Comparison of ENCODE assay signal across 21 mouse cellular contexts in genomic region chr4:63696921-63697320, GRCm38 (mm10). TPM values are rescaled to one million over a fixed set of nuclear protein-coding genes. Genes with fewer than 3 reads are reported as not detected.
"Had no signal": no experiment of that assay in that cellular context is flagged by ENCODE, and none has a peak within 500 bp of the region (broad histone marks: within the 10 kb centered on the region; RNA-seq: fewer than 3 reads in every experiment).

No protein-coding gene starts in this region.

- H3K36me3 ChIP-seq: intestine, embryonic 15.5 days; limb, embryonic 12.5 days; limb, embryonic 15.5 days; midbrain, embryonic 12.5 days; neural tube, embryonic 13.5 days had no signal

- DNase-seq: kidney, adult 18-20 months; left cerebral cortex, postnatal 4 days; liver, postnatal 0 days; lung, postnatal 4 days; thymus, adult 18-20 months; thymus, postnatal 36 days had no signal

- H3K4me1 ChIP-seq: limb, embryonic 12.5 days; limb, embryonic 15.5 days; midbrain, embryonic 12.5 days; neural tube, embryonic 13.5 days had no signal

- H3K9ac ChIP-seq: intestine, embryonic 15.5 days; limb, embryonic 12.5 days; limb, embryonic 15.5 days; liver, embryonic 14.5 days; liver, postnatal 0 days; midbrain, embryonic 12.5 days; neural tube, embryonic 13.5 days had no signal

- H3K4me3 ChIP-seq: intestine, embryonic 15.5 days; limb, embryonic 12.5 days; limb, embryonic 15.5 days; midbrain, embryonic 12.5 days; myocyte; neural tube, embryonic 13.5 days had no signal

- H3K9me3 ChIP-seq: intestine, embryonic 15.5 days; limb, embryonic 12.5 days; limb, embryonic 15.5 days; midbrain, embryonic 12.5 days; neural tube, embryonic 13.5 days had no signal

- H3K27me3 ChIP-seq: intestine, embryonic 15.5 days; limb, embryonic 12.5 days; limb, embryonic 15.5 days; midbrain, embryonic 12.5 days; neural tube, embryonic 13.5 days had no signal

- H3K27ac ChIP-seq: intestine, embryonic 15.5 days; limb, embryonic 12.5 days; limb, embryonic 15.5 days; liver, embryonic 14.5 days; midbrain, embryonic 12.5 days; neural tube, embryonic 13.5 days had no signal

- ATAC-seq: intestine, embryonic 15.5 days; liver, postnatal 0 days; midbrain, embryonic 16.5 days had no signal

- H3K4me2 ChIP-seq: intestine, embryonic 15.5 days; limb, embryonic 12.5 days; limb, embryonic 15.5 days; liver, embryonic 11.5 days; midbrain, embryonic 12.5 days; neural tube, embryonic 13.5 days had no signal

RNA-seq across cellular contexts. Expression of gene Gm11214, which starts 33.7 kb away (rescaled TPM):
- polyA plus RNA-seq: intestine, embryonic 15.5 days; kidney, embryonic 14.5 days; limb, embryonic 12.5 days; limb, embryonic 15.5 days; liver, embryonic 11.5 days; liver, embryonic 14.5 days; liver, postnatal 0 days; midbrain, embryonic 12.5 days; midbrain, embryonic 16.5 days; myocyte; neural tube, embryonic 13.5 days; small intestine, adult 2 months; spleen, adult 2 months; stomach, embryonic 16.5 days; testis, adult 2 months; urinary bladder, adult 2 months had no signal

RNA-seq across cellular contexts. Expression of gene Tnfsf15, which starts 48.0 kb away (rescaled TPM):
- polyA plus RNA-seq: limb, embryonic 12.5 days; liver, postnatal 0 days; midbrain, embryonic 16.5 days; neural tube, embryonic 13.5 days had no signal
